Mouse (Mus musculus) liver, postnatal 0 days (tissue): Measurements from ENCODE around the gene Ssc5d. TPM values are rescaled to one million over a fixed set of nuclear protein-coding genes. Genes with fewer than 3 reads are reported as not detected.
"Not testable (repeated sequence)": the region's sequence is repeated elsewhere in the genome, so short reads cannot be mapped to it uniquely, and the experiment has no call there.

ENCODE experiments used
- ATAC-seq: fragments of 200-750 bp; cut with Nextera tagmentation; 2 replicates; pipeline ENCODE4 v1.8.0; 2017; ENCODE audit warnings: mild to moderate bottlenecking, moderate library complexity
- DNase-seq: peaks from one replicate; pipeline ENCODE4 v3.0.0-alpha.2; 2016
- H3K27ac ChIP-seq: fragments of 300-500 bp; sonication (generic); 2 replicates; pipeline ENCODE4 v1.5.1; 2014; ENCODE audit warnings: antibody characterized with exemption, moderate library complexity, mild to moderate bottlenecking, low read depth
- H3K27me3 ChIP-seq: fragments of 300-500 bp; sonication (generic); 2 replicates; pipeline ENCODE4 v1.6.1; 2014; ENCODE audit warnings: low read length, control low read depth, mixed read lengths; ENCODE audit not compliant: insufficient read depth
- H3K36me3 ChIP-seq: fragments of 300-500 bp; sonication (generic); replicated peaks from 2 replicates; pipeline ENCODE4 v1.6.1; 2014; ENCODE audit warnings: mild to moderate bottlenecking, control low read depth, low read length, moderate library complexity, mixed read lengths; ENCODE audit not compliant: insufficient read depth
- H3K4me1 ChIP-seq: fragments of 300-500 bp; sonication (generic); 2 replicates; pipeline ENCODE4 v1.6.1; 2014; ENCODE audit warnings: antibody characterized with exemption, mild to moderate bottlenecking, control low read depth; ENCODE audit not compliant: insufficient read depth
- H3K4me2 ChIP-seq: fragments of 300-500 bp; sonication (generic); 2 replicates; pipeline ENCODE4 v1.6.1; 2014; ENCODE audit warnings: low read depth, mild to moderate bottlenecking, low read length, moderate library complexity, mixed read lengths
- H3K4me3 ChIP-seq: fragments of 300-500 bp; sonication (generic); 2 replicates; pipeline ENCODE4 v1.5.1; 2014; ENCODE audit warnings: low read depth, low read length
- H3K9ac ChIP-seq: fragments of 300-500 bp; sonication (generic); replicated peaks from 2 replicates; pipeline ENCODE4 v1.6.1; 2014; ENCODE audit warnings: mild to moderate bottlenecking, moderate library complexity
- H3K9me3 ChIP-seq: fragments of 300-500 bp; sonication (generic); 2 replicates; pipeline ENCODE4 v1.6.1; 2016; ENCODE audit warnings: mild to moderate bottlenecking, control low read depth, low read length, mixed read lengths
- CTCF ChIP-seq: sonication (generic); IDR thresholded peaks from 2 replicates; pipeline ENCODE4 v1.5.1; 2016; ENCODE audit warnings: antibody characterized with exemption, low read depth
- EP300 ChIP-seq: IDR thresholded peaks from 2 replicates; pipeline ENCODE4 v1.6.1; 2016; ENCODE audit warnings: antibody characterized with exemption, low read depth, mild to moderate bottlenecking
- whole genome bisulfite sequencing: fragments of 180-500 bp; shearing (Covaris S2); extraction: QIAGEN DNeasy Blood & Tissue Kit; methylation state at CpG from one replicate; pipeline ENCODE4 v1.1.7; 2014; ENCODE audit not compliant: insufficient replicate concordance; 5-methylcytosine and 5-hydroxymethylcytosine counted together
- polyA plus RNA-seq: library from polyadenylated mRNA; unstranded; fragments of >200 nt; fragmentation: Nextera tagmentation; extraction: Ambion mirVana; gene quantifications from 2 replicates; pipeline ENCODE4 v1.2.1, GENCODE M21; 2015

The Ssc5d gene
- polyA plus RNA-seq, result 0.06 TPM in 2 replicates

GRCm38 (mm10) chr7:4925441-4926381 lies at the start of gene Ssc5d:
Gene Ssc5d (plus strand): TSS chr7:4925785.
- TF ChIP-seq CTCF (no peak), EP300 (no peak)
- Histone ChIP-seq H3K4me3 (no peak within 1 kb of the TSS), H3K27ac (peak within 1 kb of the TSS; percentile 11; the same call in 1 of the 2 replicates), H3K27me3 (peaks cover 23% of the 10 kb centered on the region), H3K9me3 (no peaks in the 10 kb centered on the region), H3K4me1 (peaks cover 15% of the 10 kb centered on the region), H3K9ac (no peak within 1 kb of the TSS), H3K4me2 (no peak within 1 kb of the TSS), H3K36me3 (no peaks in the 10 kb centered on the region)
- ATAC-seq (no peak), DNase-seq (no peak)
- WGBS, result 20% methylated on average over 6 of the region's 6 CpGs

- under 1% methylated on average over 22 of the region's 22 CpGs for WGBS
- Histone ChIP-seq H3K27ac (peak within 1 kb of the TSS; percentile 92), H3K27me3 (no peaks in the 10 kb centered on the region), H3K9ac (peak within 1 kb of the TSS; percentile 63), H3K4me3 (peak within 1 kb of the TSS; percentile 47), H3K9me3 (no peaks in the 10 kb centered on the region), H3K36me3 (no peaks in the 10 kb centered on the region), H3K4me2 (peak within 1 kb of the TSS; percentile 67), H3K4me1 (peaks cover 15% of the 10 kb centered on the region)
- ATAC-seq (peak; percentile 99), DNase-seq (peak; percentile 94)
- TF ChIP-seq CTCF, result no peak
- peak; percentile 91 for TF ChIP-seq EP300
These were observed 48.8 kb upstream of the Ssc5d start, which contains the start of gene Isoc2a for GRCm38 (mm10) chr7:4876753-4877221. Gene Isoc2a (plus strand): TSS chr7:4877153.

- Histone ChIP-seq H3K4me1 (peaks cover 15% of the 10 kb centered on the region), H3K36me3 (0 out of 2 replicates have a peak, but pooled peaks cover 3% of the 10 kb centered on the region), H3K9ac (peak overlapping the region; percentile 63), H3K4me2 (peak overlapping the region; percentile 67), H3K9me3 (no peaks in the 10 kb centered on the region), H3K27me3 (no peaks in the 10 kb centered on the region), H3K4me3 (peak overlapping the region; percentile 47), H3K27ac (peak overlapping the region; percentile 81)
- no peak for DNase-seq
- no peak for TF ChIP-seq CTCF
- no peak for TF ChIP-seq EP300
- ATAC-seq, result peak; percentile 26
- WGBS, result 5% methylated on average over 11 of the region's 11 CpGs
These were observed 48.4 kb upstream of the Ssc5d start for GRCm38 (mm10) chr7:4877226-4877625.

- no peak for TF ChIP-seq EP300
- peak; percentile 57 for TF ChIP-seq CTCF
- DNase-seq, result peak; percentile 36
- Histone ChIP-seq H3K9ac (peak overlapping the region; percentile 63; the same call in 1 of the 2 replicates), H3K9me3 (no peaks in the 10 kb centered on the region), H3K4me3 (peak overlapping the region; percentile 47), H3K36me3 (0 out of 2 replicates have a peak, but pooled peaks cover 3% of the 10 kb centered on the region), H3K27ac (peak overlapping the region; percentile 81), H3K4me1 (peaks cover 15% of the 10 kb centered on the region), H3K27me3 (no peaks in the 10 kb centered on the region), H3K4me2 (peak overlapping the region; percentile 67)
- ATAC-seq, result no peak
These were observed 47.4 kb upstream of the Ssc5d start for GRCm38 (mm10) chr7:4878186-4878585.

- not testable (repeated sequence) for H3K4me2 ChIP-seq, H3K9me3 ChIP-seq, DNase-seq, H3K9ac ChIP-seq, ATAC-seq, H3K36me3 ChIP-seq, H3K4me3 ChIP-seq, H3K27ac ChIP-seq, H3K27me3 ChIP-seq
- WGBS, result 55% methylated on average over 1 of the region's 1 CpGs
- H3K4me1 ChIP-seq, result peaks cover 15% of the 10 kb centered on the region
These were observed 46.5 kb upstream of the Ssc5d start for GRCm38 (mm10) chr7:4879036-4879435.

GRCm38 (mm10) chr7:4886680-4887079 lies 38.9 kb upstream of the Ssc5d start:
- DNase-seq (no peak), ATAC-seq (no peak)
- H3K9ac ChIP-seq, result no peak overlapping the region
- 0 out of 2 replicates have a peak, but pooled peaks cover 3% of the 10 kb centered on the region for H3K36me3 ChIP-seq
- TF ChIP-seq EP300 (no peak), CTCF (no peak)
- 56% methylated on average over 4 of the region's 4 CpGs for WGBS
- H3K4me2 ChIP-seq, result no peak overlapping the region
- H3K27me3 ChIP-seq, result no peaks in the 10 kb centered on the region
- H3K9me3 ChIP-seq, result no peaks in the 10 kb centered on the region
- no peak overlapping the region for H3K4me3 ChIP-seq
- H3K27ac ChIP-seq, result no peak overlapping the region
- no peaks in the 10 kb centered on the region for H3K4me1 ChIP-seq
